Comparison of ENCODE assay signal across 11 mouse cellular contexts in genomic region chr3:135640856-135641622, GRCm38 (mm10). TPM values are rescaled to one million over a fixed set of nuclear protein-coding genes. Genes with fewer than 3 reads are reported as not detected.
DNase-seq lines count a peak whose midpoint lies in the region; ATAC-seq and TF ChIP-seq lines count a peak whose summit lies in the region.
"Had no signal": no experiment of that assay in that cellular context is flagged by ENCODE, and none has a peak within 500 bp of the region (broad histone marks: within the 10 kb centered on the region; RNA-seq: fewer than 3 reads in every experiment).

No protein-coding gene starts in this region.

- peak; percentile 87 for DNase-seq in heart, adult 11 months
- DNase-seq in heart, postnatal 36 days: no peak
- peak; percentile 20 for DNase-seq in G1E (ENCODE audit: low spot score)
- peak; percentile 83 for DNase-seq in heart, postnatal 0 days (ENCODE audit: low spot score)
- no peak for DNase-seq in liver, postnatal 0 days
- DNase-seq in right cerebral cortex, adult 2 months (ENCODE audit: low spot score in 2 of 2): no peak
- DNase-seq in layer of hippocampus, adult 9-10 months (ENCODE audit: low spot score): no peak
- no peak for DNase-seq in midbrain, embryonic 14.5 days
- DNase-seq: cerebellum, postnatal 14 days; gastrocnemius, postnatal 10 days had no signal

- peak; percentile 36 for ATAC-seq in G1E (ENCODE audit: extremely low read depth, insufficient number of reproducible peaks, low FRiP score, poor library complexity, severe bottlenecking)
- peak; percentile 88 for ATAC-seq in heart, postnatal 0 days (ENCODE audit: insufficient read depth, low read depth)
- peak; percentile 38; the same call in 1 of the 2 replicates for ATAC-seq in liver, postnatal 0 days
- no peak for ATAC-seq in midbrain, embryonic 14.5 days (ENCODE audit: low FRiP score, low TSS enrichment)

- no peaks in the 10 kb centered on the region for H3K27me3 ChIP-seq in G1E (ENCODE audit: insufficient read depth, low read length)
- H3K27me3 ChIP-seq in heart, postnatal 0 days (ENCODE audit: control insufficient read depth, insufficient read depth, low read length): no peaks in the 10 kb centered on the region
- no peaks in the 10 kb centered on the region for H3K27me3 ChIP-seq in liver, postnatal 0 days (ENCODE audit: insufficient read depth, low read length)
- H3K27me3 ChIP-seq in midbrain, embryonic 14.5 days (ENCODE audit: control insufficient read depth, insufficient read depth, low read length): no peaks in the 10 kb centered on the region

- no peaks in the 10 kb centered on the region for H3K36me3 ChIP-seq in G1E (replicated peaks)
- H3K36me3 ChIP-seq in heart, postnatal 0 days (replicated peaks; ENCODE audit: control insufficient read depth, insufficient read depth, low read length): peaks cover 41% of the 10 kb centered on the region
- H3K36me3 ChIP-seq in liver, postnatal 0 days (replicated peaks; ENCODE audit: insufficient read depth, low read length): peaks cover 29% of the 10 kb centered on the region
- peaks cover 2% of the 10 kb centered on the region; the same call in 1 of the 2 replicates for H3K36me3 ChIP-seq in midbrain, embryonic 14.5 days (ENCODE audit: control insufficient read depth, insufficient read depth, low read length)

- TF ChIP-seq EP300 in heart, postnatal 0 days (IDR thresholded peaks at IDR 0.05; ENCODE audit: low read depth): 0 out of 2 replicates have a peak, but pooled peaks have one; percentile 33
- no peak for TF ChIP-seq EP300 in liver, postnatal 0 days (IDR thresholded peaks at IDR 0.05; ENCODE audit: low read depth)

- peak overlapping the region; percentile 58; the same call in 1 of the 2 replicates for H3K4me3 ChIP-seq in G1E (ENCODE audit: low read depth, low read length)
- H3K4me3 ChIP-seq in heart, postnatal 0 days (ENCODE audit: low read depth, low read length): no peak overlapping the region
- no peak overlapping the region for H3K4me3 ChIP-seq in liver, postnatal 0 days (ENCODE audit: low read depth, low read length)
- H3K4me3 ChIP-seq in midbrain, embryonic 14.5 days (replicated peaks; ENCODE audit: low read depth, low read length): no peak overlapping the region
- H3K4me3 ChIP-seq: erythroblast, embryonic 14.5 days had no signal

- no peak for TF ChIP-seq CTCF in G1E (IDR thresholded peaks at IDR 0.05; ENCODE audit: low read depth, low read length)
- TF ChIP-seq CTCF in heart, postnatal 0 days (IDR thresholded peaks at IDR 0.05; ENCODE audit: low read depth): no peak
- TF ChIP-seq CTCF in liver, postnatal 0 days (IDR thresholded peaks at IDR 0.05; ENCODE audit: low read depth): no peak

- 45% methylated on average over 16 of the region's 16 CpGs for WGBS in heart, postnatal 0 days
- 76% methylated on average over 16 of the region's 16 CpGs for WGBS in liver, postnatal 0 days (ENCODE audit: insufficient replicate concordance)
- 94% methylated on average over 16 of the region's 16 CpGs for WGBS in midbrain, embryonic 14.5 days

- peaks cover 77% of the 10 kb centered on the region for H3K4me1 ChIP-seq in G1E (ENCODE audit: insufficient read depth, low read depth, low read length)
- H3K4me1 ChIP-seq in heart, postnatal 0 days (ENCODE audit: control insufficient read depth, insufficient read depth): peaks cover 35% of the 10 kb centered on the region
- H3K4me1 ChIP-seq in liver, postnatal 0 days (ENCODE audit: insufficient read depth): peaks cover 5% of the 10 kb centered on the region; the same call in 1 of the 2 replicates
- H3K4me1 ChIP-seq in midbrain, embryonic 14.5 days (ENCODE audit: control insufficient read depth, insufficient read depth, low read length): no peaks in the 10 kb centered on the region

- no peaks in the 10 kb centered on the region for H3K9me3 ChIP-seq in G1E (replicated peaks)
- no peaks in the 10 kb centered on the region for H3K9me3 ChIP-seq in heart, postnatal 0 days (replicated peaks; ENCODE audit: control insufficient read depth, low read length)
- H3K9me3 ChIP-seq in liver, postnatal 0 days (ENCODE audit: low read length): no peaks in the 10 kb centered on the region
- no peaks in the 10 kb centered on the region for H3K9me3 ChIP-seq in midbrain, embryonic 14.5 days (ENCODE audit: control insufficient read depth, low read length)

- intact Hi-C loops in heart, postnatal 36 days (cut with DNase I): loop anchor here (5.0 kb wide), 1 partner anchor 71 kb away; no protein-coding TSS in a partner anchor

- no peak overlapping the region for H3K4me2 ChIP-seq in heart, postnatal 0 days (ENCODE audit: low read depth, low read length)
- no peak overlapping the region for H3K4me2 ChIP-seq in liver, postnatal 0 days (ENCODE audit: low read depth, low read length)
- no peak overlapping the region for H3K4me2 ChIP-seq in midbrain, embryonic 14.5 days (ENCODE audit: low read length)

- H3K9ac ChIP-seq in heart, postnatal 0 days (replicated peaks; ENCODE audit: low read depth, low read length): no peak overlapping the region
- H3K9ac ChIP-seq in liver, postnatal 0 days (replicated peaks): no peak overlapping the region
- no peak overlapping the region for H3K9ac ChIP-seq in midbrain, embryonic 14.5 days (replicated peaks; ENCODE audit: low read length)

- peak overlapping the region; percentile 64 for H3K27ac ChIP-seq in heart, postnatal 0 days (ENCODE audit: low read depth)
- no peak overlapping the region for H3K27ac ChIP-seq in liver, postnatal 0 days (ENCODE audit: low read depth)
- H3K27ac ChIP-seq in midbrain, embryonic 14.5 days (replicated peaks; ENCODE audit: low read depth, low read length): no peak overlapping the region

RNA-seq across cellular contexts. Expression of gene Nfkb1, which starts 50.3 kb away (rescaled TPM):
- total RNA-seq in heart, postnatal 36 days (2021): 10 to 100 TPM; 36.9 to 37.9 TPM
- total RNA-seq in G1E (2014; fragmentation: Nextera tagmentation): 11.0 and 14.5 TPM in 2 replicates
- total RNA-seq in G1E (2017): 3.8 TPM in 2 replicates
- 2.7 and 3.5 TPM in 2 replicates for polyA plus RNA-seq in G1E (2012)
- 51.7 and 61.7 TPM in 2 replicates for total RNA-seq in heart, postnatal 0 days (2014; rRNA removed; ENCODE audit: low replicate concordance)
- polyA plus RNA-seq in heart, postnatal 0 days (2015; fragmentation: Nextera tagmentation; extraction: Ambion mirVana): 11.9 and 12.5 TPM in 2 replicates
- 11.8 and 12.7 TPM in 2 replicates for polyA plus RNA-seq in liver, postnatal 0 days (2015; fragmentation: Nextera tagmentation; extraction: Ambion mirVana)
- 7.6 and 8.7 TPM in 2 replicates for polyA plus RNA-seq in midbrain, embryonic 14.5 days (2014; fragmentation: Nextera tagmentation; extraction: Ambion mirVana)

Comparison
In these comparisons a context has a peak if more than half of its experiments do, and no peak if none do; other contexts are left out.
1. DNase-seq: peak in heart, adult 11 months (single experiment), G1E (single experiment) and heart, postnatal 0 days (single experiment); none in heart, postnatal 36 days (0 of 2), liver, postnatal 0 days (single experiment), right cerebral cortex, adult 2 months (0 of 2), layer of hippocampus, adult 9-10 months (single experiment) and midbrain, embryonic 14.5 days (single experiment).